ENCODE assay signal across 8 mouse cellular contexts in the genomic region with DNA sequence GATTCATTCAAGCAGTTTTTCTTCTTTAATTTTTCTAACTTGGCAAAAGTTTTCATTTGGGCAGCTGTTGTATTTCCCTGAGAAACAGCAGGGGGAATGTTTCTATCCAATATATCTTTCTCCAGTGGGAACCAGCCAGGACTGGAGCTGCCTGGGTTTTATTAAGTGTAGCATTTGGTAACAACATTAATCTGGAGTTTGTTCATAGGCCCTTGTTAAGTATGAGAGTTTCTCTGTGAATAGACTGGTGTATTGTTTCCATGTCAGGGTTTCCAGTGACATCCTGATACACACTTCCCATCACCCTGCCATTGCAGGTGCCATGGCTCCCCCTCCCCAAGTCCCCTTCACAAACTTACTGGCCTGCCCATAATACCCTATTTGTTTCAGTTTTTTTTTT.
A peak's percentile ranks its signal among the peaks of the same experiment; 100 is the strongest.
DNase-seq lines count a peak whose midpoint lies in the region; ATAC-seq and TF ChIP-seq lines count a peak whose summit lies in the region.
"Had no signal": no experiment of that assay in that cellular context is flagged by ENCODE, and none has a peak within 500 bp of the region (broad histone marks: within the 10 kb centered on the region; RNA-seq: fewer than 3 reads in every experiment).

No protein-coding gene starts in this region.

- no peak overlapping the region for H3K4me2 ChIP-seq in embryonic facial prominence, embryonic 11.5 days (ENCODE audit: low read depth, low read length)
- no peak overlapping the region for H3K4me2 ChIP-seq in hindbrain, embryonic 16.5 days (ENCODE audit: low read length)
- 0 out of 2 replicates have a peak overlapping the region, but pooled peaks have one; percentile 2 for H3K4me2 ChIP-seq in liver, embryonic 12.5 days

- H3K27me3 ChIP-seq in embryonic facial prominence, embryonic 11.5 days (ENCODE audit: control insufficient read depth, insufficient read depth, low read length), result no peaks in the 10 kb centered on the region
- no peaks in the 10 kb centered on the region for H3K27me3 ChIP-seq in hindbrain, embryonic 16.5 days (replicated peaks; ENCODE audit: control insufficient read depth, insufficient read depth, low read length)
- H3K27me3 ChIP-seq in liver, embryonic 12.5 days (replicated peaks), result no peaks in the 10 kb centered on the region
- H3K27me3 ChIP-seq in cerebellum, adult 2 months (ENCODE audit: control insufficient read depth, insufficient read depth, low read length), result no peaks in the 10 kb centered on the region

- H3K36me3 ChIP-seq in embryonic facial prominence, embryonic 11.5 days (replicated peaks; ENCODE audit: control insufficient read depth, insufficient read depth, low read depth, low read length), result no peaks in the 10 kb centered on the region
- H3K36me3 ChIP-seq in hindbrain, embryonic 16.5 days (ENCODE audit: control insufficient read depth, insufficient read depth, low read length), result no peaks in the 10 kb centered on the region
- no peaks in the 10 kb centered on the region for H3K36me3 ChIP-seq in liver, embryonic 12.5 days

- H3K4me3 ChIP-seq in embryonic facial prominence, embryonic 11.5 days (ENCODE audit: low read depth, low read length), result no peak overlapping the region
- no peak overlapping the region for H3K4me3 ChIP-seq in hindbrain, embryonic 16.5 days (ENCODE audit: low read length)
- no peak overlapping the region for H3K4me3 ChIP-seq in liver, embryonic 12.5 days
- no peak overlapping the region for H3K4me3 ChIP-seq in cerebellum, adult 2 months (replicated peaks; ENCODE audit: insufficient read depth, low read depth, low read length)

- no peak overlapping the region for H3K27ac ChIP-seq in embryonic facial prominence, embryonic 11.5 days (replicated peaks; ENCODE audit: low read depth, low read length)
- peak overlapping the region; percentile 75 for H3K27ac ChIP-seq in hindbrain, embryonic 16.5 days (ENCODE audit: low read depth, low read length)
- H3K27ac ChIP-seq in liver, embryonic 12.5 days, result no peak overlapping the region
- H3K27ac ChIP-seq in cerebellum, adult 2 months (ENCODE audit: insufficient read depth, low read length), result no peak overlapping the region

- no peaks in the 10 kb centered on the region for H3K9me3 ChIP-seq in embryonic facial prominence, embryonic 11.5 days (replicated peaks; ENCODE audit: control insufficient read depth, low read length)
- H3K9me3 ChIP-seq in hindbrain, embryonic 16.5 days (ENCODE audit: control insufficient read depth, low read length), result no peaks in the 10 kb centered on the region
- H3K9me3 ChIP-seq in liver, embryonic 12.5 days (replicated peaks), result no peaks in the 10 kb centered on the region

- H3K4me1 ChIP-seq in embryonic facial prominence, embryonic 11.5 days (ENCODE audit: control insufficient read depth, insufficient read depth, low read length), result peaks cover 4% of the 10 kb centered on the region; the same call in 1 of the 2 replicates
- peaks cover 47% of the 10 kb centered on the region for H3K4me1 ChIP-seq in hindbrain, embryonic 16.5 days (ENCODE audit: control insufficient read depth, insufficient read depth, low read depth, low read length)
- peaks cover 87% of the 10 kb centered on the region for H3K4me1 ChIP-seq in liver, embryonic 12.5 days
- peaks cover 26% of the 10 kb centered on the region for H3K4me1 ChIP-seq in cerebellum, adult 2 months (ENCODE audit: control insufficient read depth, insufficient read depth, low read length)

- no peak for TF ChIP-seq CTCF in cerebellum, adult 2 months (IDR thresholded peaks at IDR 0.05; ENCODE audit: borderline replicate concordance, insufficient read depth, low read depth, low read length)

- TF ChIP-seq POLR2A in cerebellum, adult 2 months (IDR thresholded peaks at IDR 0.05; ENCODE audit: borderline replicate concordance, insufficient read depth, low read length), result no peak

- no peak overlapping the region for H3K9ac ChIP-seq in embryonic facial prominence, embryonic 11.5 days (replicated peaks; ENCODE audit: low read length)
- H3K9ac ChIP-seq in hindbrain, embryonic 16.5 days (ENCODE audit: low read depth, low read length), result no peak overlapping the region; the same call in 1 of the 2 replicates
- no peak overlapping the region; the same call in 1 of the 2 replicates for H3K9ac ChIP-seq in liver, embryonic 12.5 days

- no peak for ATAC-seq in embryonic facial prominence, embryonic 11.5 days (replicated peaks; ENCODE audit: insufficient number of reproducible peaks, low FRiP score, low TSS enrichment, low read depth)
- no peak for ATAC-seq in hindbrain, embryonic 16.5 days
- no peak for ATAC-seq in liver, embryonic 12.5 days

- peak; percentile 60 for DNase-seq in adipocyte (ENCODE audit: low spot score)
- DNase-seq in embryonic facial prominence, embryonic 11.5 days (ENCODE audit: low spot score), result peak; percentile 33
- DNase-seq in right cerebral cortex, adult 18-20 months, result no peak
- DNase-seq in left cerebral cortex, adult 8-10 months (ENCODE audit: low spot score in 2 of 2), result no peak
- DNase-seq in cerebellum, adult 2 months, result no peak
- DNase-seq: lung, adult 2 months had no signal

Comparison
In these comparisons a context has a peak if more than half of its experiments do, and no peak if none do; other contexts are left out.
1. DNase-seq: peak in adipocyte (single experiment) and embryonic facial prominence, embryonic 11.5 days (single experiment); none in right cerebral cortex, adult 18-20 months (single experiment), left cerebral cortex, adult 8-10 months (0 of 2) and cerebellum, adult 2 months (0 of 2).